Mouse (Mus musculus): ENCODE measurements around the gene Plpp2.

Plpp2 gene

DNA sequence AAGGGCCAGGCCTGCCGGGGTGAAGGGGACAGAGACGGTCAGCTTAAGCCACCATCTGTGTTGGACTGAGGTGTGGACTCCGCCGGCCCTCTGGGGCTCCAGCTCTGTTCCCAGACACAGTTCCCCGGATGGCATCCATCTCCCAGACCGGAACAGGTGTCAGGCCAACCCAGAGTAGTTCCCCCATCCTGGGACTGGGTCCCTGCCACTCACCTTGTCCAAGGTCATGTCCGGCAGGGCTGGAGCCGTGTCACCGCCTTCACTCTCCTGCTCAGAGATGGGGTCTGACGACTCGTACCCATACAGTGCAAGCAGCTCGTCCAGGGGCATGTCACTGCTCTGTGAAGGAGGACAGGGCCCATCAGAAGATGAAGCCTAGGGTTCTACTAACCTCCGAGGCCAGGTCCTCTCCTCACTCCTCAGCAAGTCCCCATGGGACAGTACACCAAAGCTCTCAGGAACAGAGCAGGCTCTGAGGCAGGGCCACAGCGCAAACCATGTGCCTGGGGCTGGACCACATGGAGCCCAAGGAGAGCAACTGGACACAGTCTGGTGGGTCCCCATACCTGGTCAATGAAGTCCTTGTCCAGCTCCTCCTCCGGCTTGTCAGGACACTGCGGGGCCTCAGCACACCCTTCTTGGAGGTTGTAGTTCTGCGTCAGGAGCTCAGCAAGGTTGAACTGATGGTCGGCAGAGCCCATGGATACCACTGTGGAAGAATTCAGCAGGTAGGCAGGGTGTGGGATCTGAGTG lies 15.6 kb upstream of the Plpp2 start:
- in situ Hi-C loops (cut with MboI): no loop called here

DNA sequence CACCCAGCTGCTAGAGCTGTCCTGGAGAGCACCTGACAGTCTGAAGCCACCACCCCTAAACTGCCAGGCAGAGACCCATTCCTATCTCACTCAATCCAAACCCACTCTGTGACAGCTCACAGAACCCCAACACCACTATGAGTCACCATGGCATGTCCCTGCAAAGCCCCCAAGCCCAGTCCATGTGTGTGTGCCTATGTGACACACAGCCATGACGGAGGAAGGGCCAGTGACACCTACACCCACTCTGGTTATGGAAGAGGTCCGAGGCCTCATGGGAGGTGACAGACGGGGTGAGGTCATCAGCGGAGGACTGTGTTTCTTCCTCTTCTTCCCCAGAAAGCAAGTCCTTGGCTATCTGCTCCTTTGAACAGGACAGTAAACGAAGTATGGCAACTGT lies 14.9 kb upstream of the Plpp2 start:
- in situ Hi-C loops (cut with MboI): no loop called here

DNA sequence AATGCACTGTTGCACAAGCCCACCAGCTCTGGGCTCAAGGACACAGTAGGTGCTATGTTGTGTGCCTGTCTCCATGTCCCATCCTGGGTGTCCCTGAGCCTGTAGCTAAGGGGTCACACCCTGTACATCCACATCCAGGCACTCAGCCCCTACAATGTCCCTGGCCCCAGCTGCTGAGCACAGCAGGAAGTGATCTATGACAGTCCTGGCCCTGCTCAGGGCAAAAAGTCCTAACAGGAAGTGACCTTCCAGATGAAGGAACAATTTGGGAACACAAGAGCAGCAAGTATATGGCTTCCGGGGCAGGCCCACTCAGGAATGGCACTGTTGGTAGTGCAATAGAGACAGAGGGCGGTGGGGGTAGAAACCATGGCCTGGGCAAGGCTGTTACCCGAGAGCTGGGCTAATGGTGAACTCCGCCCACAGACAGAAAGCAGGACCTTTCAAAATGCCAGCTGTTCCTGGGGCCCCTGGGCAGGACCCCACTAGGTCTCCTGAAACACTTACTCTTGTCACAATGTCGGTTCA lies 13.6 kb upstream of the Plpp2 start:
- in situ Hi-C loops (cut with MboI): no loop called here

DNA sequence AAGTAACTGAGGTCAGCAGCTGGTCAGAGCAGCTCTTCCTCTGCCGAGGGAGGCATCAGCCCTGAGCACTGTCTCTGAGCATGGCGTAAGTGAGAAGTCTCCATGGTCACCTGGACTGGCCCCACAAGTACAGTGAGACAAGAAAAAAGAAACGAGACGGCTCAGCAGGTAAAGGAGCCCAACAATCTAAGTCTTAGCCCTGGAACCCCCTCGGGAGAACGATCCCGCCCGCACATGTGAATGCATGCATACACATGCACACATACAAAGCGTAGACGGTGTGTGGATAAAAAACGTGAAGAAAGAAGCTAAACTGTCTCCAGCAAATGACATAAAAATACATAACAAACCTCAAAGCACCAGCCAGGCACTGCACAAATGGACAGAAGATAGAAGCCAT lies 12.9 kb upstream of the Plpp2 start:
- in situ Hi-C loops (cut with MboI): no loop called here

DNA sequence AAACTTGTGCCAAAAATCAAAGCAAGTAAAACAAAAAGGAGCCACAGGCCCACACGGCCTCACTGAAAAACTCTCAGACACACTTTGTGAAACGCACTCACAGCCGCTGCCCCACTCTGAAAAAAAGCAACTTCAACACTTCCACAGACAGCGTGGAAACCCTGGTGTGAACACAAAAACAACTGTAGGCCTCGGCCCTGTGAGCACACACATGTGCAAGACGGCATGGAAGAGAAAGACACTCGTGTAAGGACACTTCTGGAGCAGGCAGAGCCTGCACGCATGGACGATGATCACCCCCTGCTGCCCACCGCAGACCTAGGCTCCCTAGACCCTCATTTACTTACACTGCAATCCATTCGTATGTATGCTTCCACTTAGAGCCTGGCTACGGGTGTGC lies 12.3 kb upstream of the Plpp2 start:
- in situ Hi-C loops (cut with MboI): no loop called here

DNA sequence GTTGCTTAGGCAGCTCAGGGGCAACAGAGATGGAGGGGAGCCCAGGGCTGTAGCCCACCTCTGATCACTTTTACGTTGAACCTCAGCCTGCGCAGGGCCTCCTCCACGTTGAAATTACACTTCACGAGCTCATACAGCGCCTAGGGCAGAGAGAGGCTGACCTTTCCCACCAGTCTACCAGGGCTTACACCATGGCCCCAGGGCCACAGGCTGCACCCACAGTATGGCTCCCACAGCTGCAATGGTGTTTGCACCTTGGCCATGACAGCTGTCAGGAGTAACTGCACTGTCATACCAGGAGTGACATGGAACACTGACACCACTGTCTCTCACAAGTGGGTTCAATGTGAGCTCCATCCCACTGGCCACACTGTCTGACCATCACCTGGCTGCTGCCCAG lies 11.0 kb upstream of the Plpp2 start:
- in situ Hi-C loops (cut with MboI): no loop called here

DNA sequence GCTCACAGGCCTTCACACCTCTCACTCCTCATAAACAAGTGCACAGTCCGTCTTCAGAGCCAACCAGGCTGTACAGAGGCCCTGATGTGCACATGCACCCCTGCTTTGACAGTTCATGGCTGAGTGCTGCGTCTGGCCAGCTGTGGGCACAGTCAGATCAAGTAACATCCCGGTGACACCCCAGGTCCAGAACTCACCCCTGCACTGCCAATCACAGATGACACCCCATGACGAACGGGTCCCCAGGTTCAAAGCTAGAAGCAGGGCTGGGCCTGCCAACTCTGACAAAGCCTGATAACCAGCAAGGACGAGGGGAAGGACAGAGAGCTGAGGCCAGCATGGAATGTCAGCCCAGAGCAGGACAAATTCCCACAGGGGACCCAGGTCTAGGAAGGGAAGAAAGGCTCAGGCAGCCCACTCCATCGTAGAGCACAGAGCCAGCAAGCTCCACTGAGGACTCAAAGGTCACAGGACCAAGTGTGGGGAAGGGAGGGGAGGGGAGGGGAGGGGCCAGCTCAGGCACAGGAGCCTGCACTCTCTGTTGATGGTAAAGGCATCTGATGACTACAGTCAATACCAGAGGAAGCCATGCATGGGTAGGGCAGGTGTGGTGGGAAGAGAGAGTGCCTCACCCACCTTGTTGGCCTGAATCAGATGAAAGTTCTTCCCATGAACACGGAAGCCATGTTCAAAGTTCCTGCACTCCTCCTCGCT lies 10.4 kb upstream of the Plpp2 start:
- in situ Hi-C loops (cut with MboI): no loop called here

DNA sequence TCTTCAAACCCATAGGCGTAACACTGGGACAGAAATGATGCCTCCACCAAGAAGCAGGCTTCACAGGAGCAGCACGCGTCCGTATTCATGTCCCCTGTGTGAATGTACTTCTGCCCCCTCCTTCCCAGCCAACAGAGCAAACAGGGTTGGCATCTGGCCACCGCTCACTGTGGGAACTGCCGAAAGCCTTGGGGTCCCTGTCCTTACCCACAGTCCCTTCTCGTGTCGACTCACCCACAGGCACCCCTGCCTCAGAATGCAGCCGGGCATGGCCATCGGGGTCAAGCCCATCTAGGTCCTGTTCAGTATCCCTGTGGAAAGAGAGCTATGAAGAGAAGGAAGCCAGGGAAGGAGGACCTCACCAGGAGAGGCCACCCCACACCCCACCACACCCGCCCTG lies 8.6 kb upstream of the Plpp2 start:
- in situ Hi-C loops (cut with MboI): no loop called here

DNA sequence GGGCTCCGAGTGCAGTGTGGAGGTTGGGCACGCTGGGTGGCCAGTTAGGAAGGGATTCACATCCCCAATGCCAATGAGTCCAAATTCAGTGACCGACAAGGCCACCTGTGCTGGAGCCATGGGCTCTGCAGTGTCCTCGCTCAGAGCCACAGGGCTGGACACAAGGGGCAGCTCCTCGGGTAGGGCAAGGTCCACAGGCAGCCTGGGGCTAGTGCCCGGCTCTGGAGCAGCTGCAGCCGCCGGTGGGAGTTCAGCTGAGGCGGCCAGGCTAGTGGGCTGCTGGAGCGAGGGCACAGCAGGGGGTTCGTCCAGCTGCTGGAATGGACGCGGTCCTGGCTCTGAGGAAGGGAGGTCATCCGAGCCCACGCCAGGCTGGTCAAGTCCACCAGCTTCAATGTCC lies 7.9 kb upstream of the Plpp2 start:
- in situ Hi-C loops (cut with MboI): no loop called here

DNA sequence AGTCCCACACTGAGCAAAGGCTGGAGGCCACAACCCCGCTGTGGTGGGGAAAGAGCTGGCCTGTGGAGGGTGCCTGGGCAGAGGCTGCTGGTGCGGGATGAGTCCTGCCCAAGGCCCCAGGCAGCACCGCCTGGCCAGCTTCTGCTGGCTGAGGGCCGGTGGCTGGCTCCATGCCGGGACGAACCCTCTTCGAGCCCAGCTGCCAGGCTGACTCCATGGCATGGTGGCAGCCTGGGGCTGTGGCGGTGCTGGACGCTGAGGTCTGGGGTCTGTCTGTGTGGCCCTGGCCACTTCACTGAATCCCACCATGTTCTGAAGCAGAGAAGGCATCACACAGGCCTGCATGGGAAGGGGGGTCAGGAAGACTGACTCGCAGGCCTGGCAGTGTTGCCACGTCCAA lies 7.2 kb upstream of the Plpp2 start:
- in situ Hi-C loops (cut with MboI): no loop called here

DNA sequence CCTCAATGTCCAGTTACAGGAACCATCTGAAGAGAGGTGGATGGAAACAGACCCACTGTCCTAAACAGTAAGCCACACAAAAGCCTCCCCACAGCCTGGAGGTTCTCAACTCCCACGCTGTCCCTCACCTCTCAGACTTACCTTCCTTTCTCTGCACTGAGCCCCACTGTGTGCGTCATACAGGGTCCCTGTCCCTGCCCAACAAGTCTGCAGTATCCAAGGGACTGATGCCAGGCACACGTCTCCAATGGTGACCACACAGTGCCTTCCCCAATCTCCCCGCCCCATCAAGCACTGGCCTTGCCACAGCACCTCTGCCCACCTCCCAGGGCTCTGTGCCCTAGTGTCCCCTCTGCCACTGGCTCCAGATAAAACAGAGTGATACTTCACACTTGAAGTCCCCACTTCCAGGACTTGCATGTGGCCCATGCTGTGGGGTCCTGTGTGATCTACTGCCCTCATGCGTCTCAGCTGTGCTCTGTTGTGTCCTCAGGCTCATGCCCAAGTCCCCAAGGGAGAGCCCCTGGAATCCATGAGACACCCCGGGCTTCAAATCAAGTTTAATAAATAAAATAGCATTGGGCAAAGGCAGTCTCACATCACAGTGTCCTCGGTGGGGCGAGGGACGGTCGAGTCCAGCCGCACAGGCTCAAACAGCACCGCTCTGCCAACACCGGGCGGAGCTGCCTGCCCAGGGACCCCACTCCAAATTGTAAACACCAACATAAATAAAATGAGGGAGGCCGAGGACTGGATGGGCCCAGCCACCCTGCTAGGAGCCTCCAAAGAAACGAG lies 6.3 kb upstream of the Plpp2 start:
- in situ Hi-C loops (cut with MboI): no loop called here

DNA sequence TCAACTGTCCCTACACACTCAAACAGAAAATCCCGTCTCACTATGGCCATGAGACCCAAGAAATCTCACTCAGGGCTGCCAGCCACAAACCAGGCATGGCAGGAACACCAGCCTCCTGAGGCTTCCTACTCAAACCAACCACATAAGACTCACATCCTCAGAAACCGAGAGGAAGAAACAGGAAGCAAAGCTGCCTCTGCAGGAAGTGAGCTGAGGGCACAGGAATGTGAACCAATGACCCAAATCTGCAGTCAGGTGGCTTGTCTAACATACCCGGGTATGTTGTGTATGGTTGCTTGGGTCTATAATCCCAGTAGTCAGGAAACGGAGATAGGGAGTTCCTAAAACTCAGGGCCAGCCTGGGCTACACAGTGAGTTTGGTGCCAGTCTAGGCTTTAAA lies 5.3 kb upstream of the Plpp2 start:
- in situ Hi-C loops (cut with MboI): no loop called here

DNA sequence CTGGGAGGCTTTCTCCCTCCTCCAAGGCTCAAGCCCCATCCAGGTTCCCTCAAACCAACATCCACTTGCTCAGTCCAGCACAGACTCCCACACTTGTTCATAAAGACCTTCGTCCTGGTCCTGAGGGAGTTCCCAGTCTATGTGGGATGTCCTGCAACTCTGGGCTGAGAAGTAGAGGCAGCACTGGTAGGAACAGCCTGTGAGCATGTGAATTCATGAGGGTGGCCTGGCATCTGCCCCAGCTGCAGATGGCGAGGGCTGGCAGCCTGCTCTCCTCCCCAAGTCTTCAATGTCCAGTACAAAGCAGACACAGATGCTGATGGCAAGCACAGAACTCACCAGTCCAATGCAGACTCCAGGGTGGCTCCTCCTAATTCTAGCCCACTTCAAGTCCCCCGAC lies 4.7 kb upstream of the Plpp2 start:
- in situ Hi-C loops (cut with MboI): no loop called here

DNA sequence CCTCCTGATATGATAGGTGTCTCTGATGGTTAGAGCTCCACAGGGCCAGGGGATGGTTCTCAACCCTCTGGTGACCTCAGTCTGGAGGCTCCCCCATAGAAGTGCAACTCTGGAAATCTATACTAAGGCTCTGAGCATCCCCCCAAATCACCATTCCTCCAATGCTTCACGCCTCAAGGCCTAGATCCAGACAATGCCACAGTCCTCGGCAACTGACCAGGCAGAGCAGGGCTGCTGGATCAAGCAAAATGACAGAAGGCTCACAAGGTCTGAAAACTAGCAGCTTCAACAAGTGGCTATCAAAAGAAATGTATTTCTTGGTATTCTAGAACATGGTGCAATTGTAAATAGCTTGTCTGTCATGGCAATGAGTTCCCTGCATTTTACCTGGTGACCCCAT lies 4.2 kb upstream of the Plpp2 start:
- in situ Hi-C loops (cut with MboI): no loop called here

DNA sequence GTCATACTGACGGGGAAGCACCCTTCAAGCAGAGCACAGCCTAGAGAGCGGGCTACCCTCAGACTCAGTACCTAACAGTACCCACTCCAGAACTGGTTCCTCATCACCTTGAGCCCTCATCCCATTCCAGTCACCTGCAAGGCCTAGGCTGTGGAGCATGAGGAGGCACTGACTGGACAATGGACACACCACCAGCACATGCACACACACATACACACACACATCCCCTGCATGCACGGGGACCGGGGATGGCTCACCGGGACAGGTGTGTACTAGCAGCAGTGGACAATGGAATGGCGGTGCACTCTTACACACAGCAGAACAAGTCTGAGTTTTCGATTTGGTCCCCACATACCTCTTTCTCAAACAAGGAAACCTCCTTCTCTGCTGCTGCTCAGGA lies 3.7 kb upstream of the Plpp2 start:
- in situ Hi-C loops (cut with MboI): no loop called here

DNA sequence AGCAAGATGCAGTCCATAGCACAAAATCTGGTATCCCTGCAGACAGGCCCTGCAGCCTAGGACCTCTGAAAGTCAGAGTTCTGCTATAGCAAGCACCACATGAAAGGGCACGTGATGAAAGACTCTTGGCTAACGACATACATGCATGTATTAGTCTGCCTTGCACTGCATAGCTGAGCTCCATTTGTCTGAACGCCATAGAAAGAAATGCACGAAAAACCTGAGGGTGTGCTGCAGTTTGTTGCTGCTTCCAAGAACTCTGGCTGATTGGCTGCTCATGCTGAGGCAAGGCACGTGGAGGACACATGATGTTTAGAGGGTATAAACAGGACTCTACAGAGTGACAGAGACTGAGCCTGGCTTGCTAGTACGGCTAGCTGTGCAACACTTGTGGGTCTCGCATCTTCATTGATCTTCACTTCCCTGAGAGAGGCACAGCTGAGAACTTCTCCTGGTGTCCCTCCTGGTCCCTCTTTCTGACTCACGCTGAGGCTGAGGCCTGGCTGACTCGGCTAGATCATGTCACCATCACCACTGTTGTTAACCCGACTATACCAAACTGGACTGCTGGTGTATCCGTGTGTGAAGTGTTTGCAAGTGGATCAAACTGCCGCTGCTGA lies 3.0 kb upstream of the Plpp2 start:
- in situ Hi-C loops (cut with MboI): no loop called here

DNA sequence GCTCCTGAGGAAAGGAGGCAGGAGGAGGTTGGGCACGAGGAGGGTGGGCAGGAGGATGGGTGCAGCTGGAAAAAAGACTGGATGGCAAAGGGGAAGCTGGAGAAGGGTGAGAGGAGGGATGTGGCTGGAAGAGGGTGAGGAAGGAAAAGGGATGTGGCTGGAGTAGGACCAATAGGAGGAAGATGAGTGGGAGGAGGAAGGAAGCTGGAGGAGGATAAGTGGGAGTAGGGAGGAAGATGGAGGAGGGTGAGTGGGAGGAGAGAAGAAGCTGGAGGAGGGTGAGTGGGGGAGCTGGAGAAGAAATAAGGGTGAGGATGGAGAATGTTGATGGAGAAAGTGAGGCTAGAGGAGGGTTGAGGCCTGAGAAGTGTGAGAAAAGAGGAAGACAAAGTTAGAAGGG lies 1.8 kb upstream of the Plpp2 start:
- in situ Hi-C loops (cut with MboI): no loop called here

DNA sequence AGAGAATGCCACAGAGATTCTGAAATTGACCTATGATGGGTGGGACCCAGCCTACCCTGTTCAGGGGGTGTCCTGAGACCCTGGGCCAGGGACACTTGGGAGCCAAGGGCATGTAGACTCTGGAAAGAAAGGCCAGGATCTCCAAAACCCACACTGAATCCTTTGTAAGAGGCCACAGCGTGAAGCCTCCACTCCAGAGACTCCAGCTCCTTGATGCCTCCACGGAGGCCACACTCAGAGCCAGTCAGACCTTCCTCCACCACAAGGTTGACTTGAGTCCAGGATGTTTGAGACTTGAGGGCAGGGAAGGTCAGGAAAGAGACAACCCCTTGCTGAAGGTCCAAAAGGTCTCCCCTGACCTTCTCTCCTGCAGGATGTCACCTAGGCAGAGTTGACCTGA lies 830 bp upstream of the Plpp2 start:
- in situ Hi-C loops (cut with MboI): no loop called here

DNA sequence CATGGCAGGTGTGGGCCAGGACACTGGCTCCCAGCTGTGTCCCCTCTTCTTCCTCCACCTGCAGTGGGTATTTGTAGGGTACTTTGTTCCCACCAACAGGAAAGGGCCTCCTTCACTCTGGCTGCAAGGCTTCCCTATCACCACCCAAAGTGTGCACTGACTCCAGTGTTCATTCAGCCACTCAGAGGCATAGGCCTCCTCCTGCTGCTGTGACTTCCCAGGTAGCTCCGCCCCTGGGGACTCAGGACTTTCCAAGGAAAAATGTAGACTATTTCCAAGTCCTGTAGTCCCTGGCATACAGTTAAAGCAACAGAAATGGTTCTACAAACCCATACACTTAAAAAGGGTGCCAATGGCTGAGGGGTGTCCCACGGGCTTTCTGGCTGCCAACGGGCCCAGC lies 918 bp downstream of the Plpp2 start:
- in situ Hi-C loops (cut with MboI): no loop called here

DNA sequence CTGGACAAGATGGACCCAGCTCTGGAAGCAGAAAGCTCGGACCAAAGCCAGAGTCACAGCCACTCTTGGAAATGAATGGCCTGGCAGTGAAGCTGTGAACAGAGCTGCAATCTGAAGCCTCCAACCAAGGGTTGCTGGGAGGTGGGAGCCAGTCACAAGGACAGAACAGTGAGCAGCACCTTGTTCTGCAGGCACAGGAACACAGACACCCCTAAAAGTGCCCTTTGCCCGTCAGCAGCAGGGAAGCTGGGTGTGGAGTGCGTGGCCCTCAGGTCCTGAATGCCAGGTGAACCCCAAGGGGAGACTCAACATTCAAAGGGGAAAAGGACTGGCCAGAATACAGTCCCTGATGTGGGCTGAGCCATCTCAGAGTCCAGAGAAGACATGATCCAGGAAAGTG lies 2.0 kb downstream of the Plpp2 start:
- in situ Hi-C loops (cut with MboI): no loop called here

DNA sequence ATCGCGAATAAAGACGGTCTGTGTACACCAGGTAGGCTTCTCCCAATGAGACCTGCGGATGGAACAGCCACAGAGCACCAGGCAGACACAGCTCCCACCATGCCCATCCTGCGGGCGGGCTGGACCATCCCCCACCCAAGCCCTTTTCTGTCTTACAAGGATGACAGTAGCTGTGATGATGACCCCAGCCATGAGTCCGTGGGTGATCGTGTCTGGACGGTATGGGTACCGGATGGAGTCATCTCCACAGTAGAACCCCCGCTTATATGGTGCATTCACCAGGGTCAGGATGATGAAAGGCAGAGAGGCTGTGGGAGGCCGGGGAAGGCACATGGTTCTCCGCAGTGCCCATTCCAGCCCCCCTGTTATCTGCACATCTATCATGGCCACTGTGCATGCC lies 2.9 kb downstream of the Plpp2 start:
- in situ Hi-C loops (cut with MboI): no loop called here

DNA sequence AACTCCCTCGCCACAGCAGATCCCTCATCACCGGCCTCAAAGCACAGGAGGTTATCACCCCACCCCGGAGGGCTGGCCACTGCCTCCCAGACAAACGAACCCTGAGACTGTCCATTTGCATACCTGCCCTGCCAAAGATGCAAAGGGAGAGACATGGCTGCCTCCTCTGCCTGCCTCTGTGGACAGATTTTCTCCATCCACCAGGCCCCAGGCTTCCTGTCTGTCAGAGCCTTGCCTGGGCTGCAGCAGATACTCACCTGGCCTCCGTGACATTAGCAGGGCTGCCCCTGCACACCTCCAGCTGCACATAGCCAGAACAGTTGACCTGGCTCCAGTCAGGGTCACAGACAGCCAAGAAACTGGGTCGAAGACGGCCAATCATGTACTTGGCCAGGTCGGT lies 3.4 kb downstream of the Plpp2 start:
- in situ Hi-C loops (cut with MboI): no loop called here
